Mouse (Mus musculus): ENCODE results near the gene Adgrg5. TPM values are rescaled to one million over a fixed set of nuclear protein-coding genes. Genes with fewer than 3 reads are reported as not detected.
A peak's percentile ranks its signal among the peaks of the same experiment; 100 is the strongest.

Gene Adgrg5
- polyA plus RNA-seq, 1 experiment, result not detected

DNA sequence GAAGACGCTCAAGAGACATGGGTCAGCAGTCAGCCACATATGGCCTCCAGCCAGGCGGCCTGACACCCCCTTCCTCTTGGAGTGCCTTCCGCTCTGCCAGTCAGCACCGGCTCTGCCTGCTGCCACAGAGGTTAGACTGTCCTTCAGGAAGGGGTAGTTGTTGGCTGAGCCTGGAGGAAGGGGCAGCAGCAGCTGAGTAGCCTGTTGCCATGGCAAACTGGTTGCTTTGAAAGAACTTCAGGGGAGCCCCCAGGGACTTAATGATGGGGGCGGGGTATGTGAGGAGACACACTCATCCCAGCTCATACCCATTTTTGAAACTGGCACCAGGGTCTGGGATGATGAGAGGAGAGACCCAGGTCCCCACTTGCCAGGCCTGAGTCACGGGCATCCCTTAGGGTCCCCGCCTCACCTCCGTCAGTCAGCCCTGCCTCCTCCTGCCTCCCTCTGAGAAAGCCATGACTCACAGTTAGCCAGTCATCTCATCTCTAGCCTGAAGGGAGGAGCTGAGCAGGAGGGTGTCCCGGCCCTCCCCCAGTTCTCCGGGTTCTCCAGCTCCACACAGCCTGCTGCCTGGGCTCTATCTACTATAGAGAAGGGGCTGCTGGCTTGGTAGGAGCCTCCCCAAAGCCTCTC, 60.5 kb downstream of the Adgrg5 start:
- TF ChIP-seq TCF3 (IDR thresholded peaks at IDR 0.05; ENCODE audit: insufficient read length, low read depth) (no peak), MYOG (IDR thresholded peaks at IDR 0.05; ENCODE audit: control insufficient read depth in 1 of 3, insufficient read depth in 1 of 3, insufficient read length in 2 of 3, low read depth in 2 of 3) (no peak), REST (IDR thresholded peaks at IDR 0.05; ENCODE audit: insufficient read depth, insufficient read length) (no peak), MYOD1 (IDR thresholded peaks at IDR 0.05; ENCODE audit: control insufficient read depth in 1 of 3, insufficient read length in 2 of 3, low read depth in 2 of 3) (no peak), SRF (IDR thresholded peaks at IDR 0.05; ENCODE audit: control insufficient read depth, insufficient read length, low read depth) (no peak), USF1 (IDR thresholded peaks at IDR 0.05; ENCODE audit: low read depth) (no peak), POLR2A (IDR thresholded peaks at IDR 0.05; ENCODE audit: insufficient read length, low read depth) (no peak), POLR2AphosphoS2 (IDR thresholded peaks at IDR 0.05; ENCODE audit: insufficient read length, low read depth) (no peak), TCF12 (IDR thresholded peaks at IDR 0.05; ENCODE audit: insufficient read depth, poor library complexity, severe bottlenecking) (no peak), E2F4 (IDR thresholded peaks at IDR 0.05; ENCODE audit: insufficient read depth) (no peak)
- Histone ChIP-seq H3K4me2 (ENCODE audit: low read depth) (peak overlapping the region; percentile 73), H3K27me3 (ENCODE audit: control insufficient read depth, insufficient read depth, insufficient read length) (no peaks in the 10 kb centered on the region)

GRCm38 (mm10) chr8:94985023-94985422, 61.5 kb downstream of the Adgrg5 start:
- no peaks in the 10 kb centered on the region for H3K36me3 ChIP-seq (ENCODE audit: control insufficient read depth, insufficient read depth)
- H3K4me2 ChIP-seq (ENCODE audit: low read depth), result peak overlapping the region; percentile 73
- H3K4me3 ChIP-seq, result peak overlapping the region; percentile 8
- H3ac ChIP-seq (ENCODE audit: control insufficient read depth, insufficient read length), result no peak overlapping the region
- H3K79me2 ChIP-seq (ENCODE audit: control insufficient read depth, insufficient read depth), result no peaks in the 10 kb centered on the region
- H3K27me3 ChIP-seq (ENCODE audit: control insufficient read depth, insufficient read depth, insufficient read length), result no peaks in the 10 kb centered on the region
- no peak for TF ChIP-seq USF1 (IDR thresholded peaks at IDR 0.05; ENCODE audit: low read depth)
- TF ChIP-seq E2F4 (IDR thresholded peaks at IDR 0.05; ENCODE audit: insufficient read depth), result no peak
- no peak for TF ChIP-seq POLR2AphosphoS2 (IDR thresholded peaks at IDR 0.05; ENCODE audit: insufficient read length, low read depth)
- no peak for TF ChIP-seq MYOD1 (IDR thresholded peaks at IDR 0.05; ENCODE audit: control insufficient read depth in 1 of 3, insufficient read length in 2 of 3, low read depth in 2 of 3)
- TF ChIP-seq SRF (IDR thresholded peaks at IDR 0.05; ENCODE audit: control insufficient read depth, insufficient read length, low read depth), result no peak
- no peak for TF ChIP-seq REST (IDR thresholded peaks at IDR 0.05; ENCODE audit: insufficient read depth, insufficient read length)
- no peak for TF ChIP-seq POLR2A (IDR thresholded peaks at IDR 0.05; ENCODE audit: insufficient read length, low read depth)
- TF ChIP-seq MYOG (IDR thresholded peaks at IDR 0.05; ENCODE audit: control insufficient read depth in 1 of 3, insufficient read depth in 1 of 3, insufficient read length in 2 of 3, low read depth in 2 of 3), result no peak
- no peak for TF ChIP-seq TCF3 (IDR thresholded peaks at IDR 0.05; ENCODE audit: insufficient read length, low read depth)
- TF ChIP-seq MAX (IDR thresholded peaks at IDR 0.05; ENCODE audit: low read depth), result no peak
- TF ChIP-seq CEBPB (IDR thresholded peaks at IDR 0.05; ENCODE audit: insufficient read depth, poor library complexity, severe bottlenecking), result no peak
- no peak for TF ChIP-seq TCF12 (IDR thresholded peaks at IDR 0.05; ENCODE audit: insufficient read depth, poor library complexity, severe bottlenecking)

More for the DNA sequence above, 60.5 kb downstream of the Adgrg5 start:
- H3K4me3 ChIP-seq, result peak overlapping the region; percentile 8
- H3K79me2 ChIP-seq (ENCODE audit: control insufficient read depth, insufficient read depth), result no peaks in the 10 kb centered on the region
- H3K36me3 ChIP-seq (ENCODE audit: control insufficient read depth, insufficient read depth), result no peaks in the 10 kb centered on the region
- H3ac ChIP-seq (ENCODE audit: control insufficient read depth, insufficient read length), result no peak overlapping the region

GRCm38 (mm10) chr8:94986676-94987075, 63.2 kb downstream of the Adgrg5 start:
- no peaks in the 10 kb centered on the region for H3K36me3 ChIP-seq (ENCODE audit: control insufficient read depth, insufficient read depth)
- no peak overlapping the region for H3K4me3 ChIP-seq
- no peaks in the 10 kb centered on the region for H3K27me3 ChIP-seq (ENCODE audit: control insufficient read depth, insufficient read depth, insufficient read length)
- peak overlapping the region; percentile 13 for H3K4me2 ChIP-seq (ENCODE audit: low read depth)
- H3K79me2 ChIP-seq (ENCODE audit: control insufficient read depth, insufficient read depth), result no peaks in the 10 kb centered on the region
- no peak overlapping the region for H3ac ChIP-seq (ENCODE audit: control insufficient read depth, insufficient read length)
- no peak for TF ChIP-seq USF1 (IDR thresholded peaks at IDR 0.05; ENCODE audit: low read depth)
- TF ChIP-seq SRF (IDR thresholded peaks at IDR 0.05; ENCODE audit: control insufficient read depth, insufficient read length, low read depth), result no peak
- no peak for TF ChIP-seq MAX (IDR thresholded peaks at IDR 0.05; ENCODE audit: low read depth)
- TF ChIP-seq REST (IDR thresholded peaks at IDR 0.05; ENCODE audit: insufficient read depth, insufficient read length), result no peak
- TF ChIP-seq POLR2AphosphoS2 (IDR thresholded peaks at IDR 0.05; ENCODE audit: insufficient read length, low read depth), result no peak
- TF ChIP-seq MYOD1 (IDR thresholded peaks at IDR 0.05; ENCODE audit: control insufficient read depth in 1 of 3, insufficient read length in 2 of 3, low read depth in 2 of 3), result peak in 1 of 3 experiments; percentile 7
- TF ChIP-seq CEBPB (IDR thresholded peaks at IDR 0.05; ENCODE audit: insufficient read depth, poor library complexity, severe bottlenecking), result no peak
- peak in 1 of 3 experiments; percentile 71 for TF ChIP-seq MYOG (IDR thresholded peaks at IDR 0.05; ENCODE audit: control insufficient read depth in 1 of 3, insufficient read depth in 1 of 3, insufficient read length in 2 of 3, low read depth in 2 of 3)
- no peak for TF ChIP-seq POLR2A (IDR thresholded peaks at IDR 0.05; ENCODE audit: insufficient read length, low read depth)
- no peak for TF ChIP-seq TCF3 (IDR thresholded peaks at IDR 0.05; ENCODE audit: insufficient read length, low read depth)
- TF ChIP-seq E2F4 (IDR thresholded peaks at IDR 0.05; ENCODE audit: insufficient read depth), result no peak
- TF ChIP-seq TCF12 (IDR thresholded peaks at IDR 0.05; ENCODE audit: insufficient read depth, poor library complexity, severe bottlenecking), result no peak

DNA sequence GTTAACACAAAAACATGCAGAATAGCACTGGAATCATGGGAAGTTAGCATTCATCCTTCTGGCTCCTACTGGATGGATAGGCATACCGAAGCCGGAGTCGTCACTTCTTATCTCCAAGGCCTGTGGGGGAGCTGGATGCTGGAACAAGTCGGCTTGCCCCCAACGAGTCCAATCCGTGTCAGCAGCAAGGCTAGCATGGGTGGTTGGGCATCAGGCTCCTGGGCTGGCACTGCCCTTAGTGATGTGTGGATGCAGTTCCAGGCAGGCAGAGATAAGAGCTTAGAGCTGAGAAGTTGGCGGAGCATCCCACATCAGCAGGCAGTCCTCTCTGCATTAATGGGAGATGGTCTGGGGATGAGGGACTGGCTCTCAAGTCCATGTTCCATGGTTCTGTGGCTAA, 64.1 kb downstream of the Adgrg5 start:
- Histone ChIP-seq H3K27me3 (ENCODE audit: control insufficient read depth, insufficient read depth, insufficient read length) (no peaks in the 10 kb centered on the region), H3K79me2 (ENCODE audit: control insufficient read depth, insufficient read depth) (no peaks in the 10 kb centered on the region), H3K36me3 (ENCODE audit: control insufficient read depth, insufficient read depth) (no peaks in the 10 kb centered on the region), H3ac (ENCODE audit: control insufficient read depth, insufficient read length) (no peak overlapping the region), H3K4me2 (ENCODE audit: low read depth) (no peak overlapping the region), H3K4me3 (no peak overlapping the region)
- no peak for TF ChIP-seq MYOG (IDR thresholded peaks at IDR 0.05; ENCODE audit: control insufficient read depth in 1 of 3, insufficient read depth in 1 of 3, insufficient read length in 2 of 3, low read depth in 2 of 3)
- TF ChIP-seq TCF12 (IDR thresholded peaks at IDR 0.05; ENCODE audit: insufficient read depth, poor library complexity, severe bottlenecking), result no peak
- TF ChIP-seq USF1 (IDR thresholded peaks at IDR 0.05; ENCODE audit: low read depth), result no peak
- TF ChIP-seq POLR2AphosphoS2 (IDR thresholded peaks at IDR 0.05; ENCODE audit: insufficient read length, low read depth), result no peak
- no peak for TF ChIP-seq SRF (IDR thresholded peaks at IDR 0.05; ENCODE audit: control insufficient read depth, insufficient read length, low read depth)
- TF ChIP-seq MAX (IDR thresholded peaks at IDR 0.05; ENCODE audit: low read depth), result no peak
- TF ChIP-seq E2F4 (IDR thresholded peaks at IDR 0.05; ENCODE audit: insufficient read depth), result no peak
- TF ChIP-seq MYOD1 (IDR thresholded peaks at IDR 0.05; ENCODE audit: control insufficient read depth in 1 of 3, insufficient read length in 2 of 3, low read depth in 2 of 3), result no peak
- TF ChIP-seq REST (IDR thresholded peaks at IDR 0.05; ENCODE audit: insufficient read depth, insufficient read length), result no peak
